Mouse (Mus musculus) heart, postnatal 36 days (tissue): ENCODE measurements around the gene Nfib. TPM values are rescaled to one million over a fixed set of nuclear protein-coding genes. Genes with fewer than 3 reads are reported as not detected.
"Not testable (repeated sequence)": the region's sequence is repeated elsewhere in the genome, so short reads cannot be mapped to it uniquely, and the experiment has no call there.

ENCODE experiments used
- DNase-seq, 2 experiments: peaks; one replicate each; pipeline ENCODE4 v3.0.0; 2021 to 2022
- intact Hi-C: fragments of 180-260 bp; cut with DNase I; formaldehyde crosslinking; loops from one replicate; pipeline ENCODE4 v1.15.1; 2025
- total RNA-seq, 2 experiments: library from RNA; stranded (reverse); gene quantifications; 2 replicates each; pipeline ENCODE4 v1.2.3; 2021

The Nfib gene
- total RNA-seq, 2 experiments from 2014 or later, result 113 to 131 TPM

DNA sequence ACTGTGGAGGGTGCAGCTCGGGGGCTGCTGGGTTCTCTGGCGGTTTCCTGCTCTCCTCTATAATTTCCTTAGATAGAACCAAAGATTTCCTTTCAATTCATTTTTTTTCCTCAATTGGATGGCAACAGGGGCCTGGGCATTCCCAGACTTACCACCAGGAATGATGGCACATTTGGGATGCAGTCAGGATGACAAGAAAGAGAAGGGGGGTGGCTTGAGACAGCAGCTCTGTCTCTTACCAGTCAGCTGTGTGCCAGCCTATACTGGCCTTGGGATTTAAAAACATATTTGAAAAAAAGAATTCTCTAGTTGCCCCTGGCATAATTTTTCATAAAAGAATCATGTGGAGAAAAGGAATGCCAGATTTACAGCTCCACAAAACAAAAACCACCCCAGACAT lies 408.0 kb downstream of the Nfib start:
- intact Hi-C loops, result no loop called here
- DNase-seq, result no peak

DNA sequence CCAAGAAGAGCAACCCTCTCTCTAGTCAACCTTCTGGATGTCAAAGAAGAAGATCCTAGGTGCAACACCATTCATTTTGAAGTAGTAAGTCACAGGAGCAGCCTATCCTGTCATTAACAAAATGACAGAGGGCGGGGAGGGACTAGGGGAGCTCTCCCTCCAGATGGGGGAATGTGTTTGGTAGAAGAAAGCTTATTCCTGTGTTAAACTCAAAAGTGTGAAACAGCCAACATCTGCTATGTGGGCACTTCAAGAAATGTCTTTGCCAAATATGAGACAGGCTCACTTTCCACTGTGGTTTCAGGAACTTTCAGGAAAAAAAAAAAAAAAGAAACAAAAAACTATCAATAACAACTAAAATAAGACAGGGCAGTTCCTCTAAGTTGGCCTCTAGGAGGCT lies 411.5 kb downstream of the Nfib start:
- no peak for DNase-seq
- intact Hi-C loops, result no loop called here

- intact Hi-C loops, result no loop called here
- no peak for DNase-seq
These were observed 414.2 kb downstream of the Nfib start for GRCm38 (mm10) chr4:82291174-82291847.

DNA sequence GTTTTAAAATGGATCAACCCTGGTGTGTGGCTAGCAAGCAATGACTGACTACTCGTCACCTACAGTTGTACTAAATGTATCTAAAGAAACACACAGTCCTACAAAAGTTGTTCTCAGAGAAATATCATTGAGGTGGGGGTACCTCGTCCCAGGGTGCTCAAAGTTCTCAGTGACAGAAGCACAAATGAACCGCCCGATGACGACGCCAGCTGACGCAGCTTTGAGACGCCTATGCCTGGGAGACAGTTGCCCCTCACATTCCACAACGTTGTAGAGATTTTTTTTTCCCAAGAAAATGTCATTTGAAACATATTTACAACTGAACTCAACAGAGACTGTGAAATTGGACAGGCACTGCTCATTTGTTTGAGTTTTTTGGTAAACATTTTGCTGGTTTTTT lies 414.9 kb downstream of the Nfib start:
- DNase-seq, result no peak
- intact Hi-C loops, result no loop called here

GRCm38 (mm10) chr4:82289596-82289995 lies 416.0 kb downstream of the Nfib start:
- intact Hi-C loops, result no loop called here
- DNase-seq, result no peak

GRCm38 (mm10) chr4:82288138-82288537 lies 417.4 kb downstream of the Nfib start:
- intact Hi-C loops, result no loop called here
- DNase-seq, result no peak

GRCm38 (mm10) chr4:82287454-82287853 lies 418.1 kb downstream of the Nfib start:
- DNase-seq, result no peak
- intact Hi-C loops, result no loop called here

DNA sequence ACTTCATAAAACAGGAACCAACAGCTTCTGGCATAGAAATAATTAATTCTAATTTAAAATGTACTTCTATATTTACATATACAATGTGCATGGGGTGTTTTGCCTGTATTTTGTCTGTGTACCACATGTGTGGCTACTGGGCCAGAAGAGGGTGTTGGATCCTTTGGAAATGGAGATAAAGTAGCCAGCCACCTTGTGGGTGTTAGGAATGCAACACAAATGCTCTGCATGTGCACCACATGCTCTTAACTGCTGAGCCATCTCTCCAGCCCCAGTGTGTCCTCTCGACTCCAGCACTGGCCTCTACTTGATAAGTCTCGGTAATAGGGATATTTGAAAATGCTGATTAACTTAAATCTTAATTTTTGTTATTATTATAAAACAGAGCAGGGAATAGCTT lies 418.6 kb downstream of the Nfib start:
- DNase-seq, result no peak
- intact Hi-C loops, result no loop called here

DNA sequence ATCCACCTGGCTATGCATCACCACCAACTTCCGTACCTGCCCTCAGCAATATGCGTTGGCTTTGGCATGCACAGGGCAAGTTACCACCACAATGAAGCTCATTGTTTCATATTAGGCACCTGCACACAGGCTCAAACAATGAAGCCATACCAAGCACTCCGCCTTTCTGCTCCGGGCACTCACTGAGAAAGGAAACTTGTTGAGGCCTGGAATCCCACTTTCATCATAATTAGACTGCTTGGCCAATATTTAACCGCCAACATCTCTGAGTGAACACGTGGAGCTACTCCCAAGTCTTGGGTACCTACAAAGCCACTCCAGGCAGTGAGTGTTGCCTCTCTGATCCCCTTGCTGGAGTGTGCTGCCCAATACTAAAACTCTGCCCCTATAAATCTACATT lies 422.0 kb downstream of the Nfib start:
- DNase-seq, result no peak
- intact Hi-C loops, result no loop called here

DNA sequence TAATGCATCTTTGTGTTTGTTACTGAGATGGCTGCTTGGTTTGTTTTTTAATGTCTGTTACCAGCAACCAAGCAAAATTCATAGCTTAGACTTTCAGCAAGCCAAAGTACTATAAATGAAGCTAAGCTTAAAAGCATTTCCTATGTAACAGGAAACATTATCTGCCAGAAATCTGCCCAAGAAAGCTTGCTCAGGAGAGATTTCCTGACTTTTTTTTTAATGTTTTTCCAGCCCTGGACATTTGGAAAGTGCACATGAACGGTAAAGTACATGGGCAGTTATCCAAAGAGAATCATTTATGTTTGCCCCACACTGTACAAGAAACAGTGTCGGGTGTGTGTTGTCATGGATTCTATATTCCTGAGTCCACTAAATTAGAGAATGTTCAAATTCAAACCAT lies 429.6 kb downstream of the Nfib start:
- intact Hi-C loops, result no loop called here
- no peak for DNase-seq

- intact Hi-C loops, result no loop called here
- no peak for DNase-seq
These were observed 432.3 kb downstream of the Nfib start for GRCm38 (mm10) chr4:82273049-82273754.

GRCm38 (mm10) chr4:82272099-82272498 lies 433.5 kb downstream of the Nfib start:
- intact Hi-C loops, result no loop called here
- DNase-seq, result no peak

- DNase-seq, result no peak
- intact Hi-C loops, result no loop called here
These were observed 434.0 kb downstream of the Nfib start for GRCm38 (mm10) chr4:82271547-82271946.

- intact Hi-C loops, result no loop called here
- no peak for DNase-seq
These were observed 437.4 kb downstream of the Nfib start for GRCm38 (mm10) chr4:82267832-82268778.

GRCm38 (mm10) chr4:82266066-82266619 lies 439.4 kb downstream of the Nfib start:
- intact Hi-C loops, result no loop called here
- no peak for DNase-seq

- intact Hi-C loops, DNase-seq: not testable (repeated sequence)
These were observed 447.0 kb downstream of the Nfib start for GRCm38 (mm10) chr4:82258545-82258944.

DNA sequence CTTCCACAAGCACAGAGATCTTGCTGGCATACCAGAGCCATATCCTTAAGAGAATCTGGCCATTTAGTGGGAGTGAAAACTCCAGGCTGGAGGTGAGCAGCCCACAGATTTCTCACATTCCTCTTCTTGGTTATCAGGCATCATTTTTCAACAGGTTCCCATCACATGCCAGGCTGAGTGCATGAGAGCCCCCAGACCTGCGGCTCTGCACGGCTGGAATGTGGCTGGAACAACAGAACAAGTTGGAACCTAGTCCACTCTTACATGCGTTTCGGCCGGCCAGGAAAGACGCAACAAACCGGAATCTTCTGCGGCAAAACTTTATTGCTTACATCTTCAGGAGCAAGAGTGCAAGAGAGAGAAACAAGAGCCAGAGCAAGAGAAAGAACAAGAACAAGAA lies 453.5 kb downstream of the Nfib start:
- DNase-seq, result no peak
- intact Hi-C loops, result no loop called here

DNA sequence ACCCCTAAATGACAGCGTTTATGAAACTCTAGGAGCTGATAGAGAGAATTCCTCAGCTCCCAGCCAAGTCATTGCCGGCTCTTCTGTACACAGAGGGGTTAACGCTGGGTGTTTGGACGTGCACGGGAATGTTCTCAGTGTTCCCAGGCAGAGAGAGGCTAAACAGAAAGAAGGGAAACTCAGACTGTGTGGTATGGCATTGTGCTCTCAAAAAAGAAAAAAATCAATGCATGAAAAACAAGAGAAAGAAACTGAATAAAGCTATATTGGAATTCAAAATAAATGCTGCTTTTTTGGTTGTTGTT lies 455.2 kb downstream of the Nfib start:
- intact Hi-C loops, result no loop called here
- no peak for DNase-seq

- intact Hi-C loops, result loop anchor here (5.0 to 10.0 kb wide), 2 partner anchors 53 to 1075 kb away; no protein-coding TSS in a partner anchor
- DNase-seq, result no peak
These were observed 455.8 kb downstream of the Nfib start for GRCm38 (mm10) chr4:82249518-82250354.

GRCm38 (mm10) chr4:82248961-82249360 lies 456.6 kb downstream of the Nfib start:
- intact Hi-C loops, result loop anchor here (5.0 to 10.0 kb wide), 2 partner anchors 53 to 1074 kb away; no protein-coding TSS in a partner anchor
- no peak for DNase-seq
